Mouse (Mus musculus) CH12.LX (cell line): Measurements from ENCODE around the gene Ankrd9. TPM values are rescaled to one million over a fixed set of nuclear protein-coding genes. Genes with fewer than 3 reads are reported as not detected.

Experiments used
- DNase-seq: peaks from one replicate; pipeline ENCODE4 v3.0.0-alpha.2; 2013; ENCODE audit errors: extremely low read depth
- H3K27ac ChIP-seq: 2 replicates; pipeline ENCODE4 v1.5.1; 2012; ENCODE audit warnings: low read depth, mild to moderate bottlenecking, control low read depth, moderate library complexity; ENCODE audit not compliant: insufficient read depth
- H3K27me3 ChIP-seq: replicated peaks from 2 replicates; pipeline ENCODE3; 2012; ENCODE audit warnings: inconsistent platforms
- H3K36me3 ChIP-seq, 2 experiments: replicated peaks in 1 of 2; 2 replicates each; pipeline versions ENCODE3 to v1.6.1; 2012; ENCODE audit warnings: inconsistent platforms in 1 of 2, low read length in 1 of 2, mild to moderate bottlenecking in 1 of 2, mixed read lengths in 1 of 2, moderate library complexity in 1 of 2; ENCODE audit not compliant: control insufficient read depth in 1 of 2, insufficient read depth in 1 of 2
- H3K4me1 ChIP-seq, 2 experiments: 2 replicates each; pipeline ENCODE4 v1.6.1; 2012; ENCODE audit warnings: inconsistent platforms in 1 of 2, moderate library complexity in 1 of 2; ENCODE audit not compliant: insufficient read depth in 2 of 2, control insufficient read depth in 1 of 2
- H3K4me2 ChIP-seq: 2 replicates; pipeline ENCODE4 v1.6.1; 2012; ENCODE audit warnings: low read depth, mild to moderate bottlenecking, control low read depth; ENCODE audit not compliant: poor library complexity, insufficient read depth, severe bottlenecking
- H3K4me3 ChIP-seq, 3 experiments: fragments of 150-350 bp in 1 of 3; sonication (generic) in 1 of 3; replicated peaks in 1 of 3; 2 replicates each; pipeline versions ENCODE3 to v1.5.1; 2011 to 2012; ENCODE audit warnings: low read depth in 2 of 3, low read length in 2 of 3, mild to moderate bottlenecking in 2 of 3, moderate library complexity in 2 of 3, control low read depth in 1 of 3, improper control_type of control experiment in 1 of 3, inconsistent platforms in 1 of 3, mixed read lengths in 1 of 3; ENCODE audit not compliant: poor library complexity in 1 of 3
- H3K79me2 ChIP-seq: replicated peaks from 2 replicates; pipeline ENCODE4 v1.6.1; 2012; ENCODE audit warnings: mild to moderate bottlenecking, moderate library complexity; ENCODE audit not compliant: control insufficient read depth, poor library complexity, insufficient read depth, severe bottlenecking; ENCODE audit errors: extremely low read depth
- H3K9ac ChIP-seq: 2 replicates; pipeline ENCODE4 v1.6.1; 2012; ENCODE audit warnings: low read depth, mild to moderate bottlenecking, control low read depth, moderate library complexity; ENCODE audit not compliant: insufficient read depth
- H3K9me3 ChIP-seq: replicated peaks from 2 replicates; pipeline ENCODE3; 2012; ENCODE audit warnings: low read length, inconsistent platforms, mixed read lengths
- BHLHE40 ChIP-seq: IDR thresholded peaks from 2 replicates; pipeline ENCODE4 v1.6.1; 2011; ENCODE audit warnings: mild to moderate bottlenecking, low read depth, low read length, improper control_type of control experiment
- CHD2 ChIP-seq: IDR thresholded peaks from 2 replicates; pipeline ENCODE4 v1.6.1; 2011; ENCODE audit warnings: low read length, improper control_type of control experiment
- ELF1 ChIP-seq: IDR thresholded peaks from 2 replicates; pipeline ENCODE4 v1.6.1; 2014; ENCODE audit warnings: low read depth, mild to moderate bottlenecking, inconsistent platforms, low read length, improper control_type of control experiment
- EP300 ChIP-seq: IDR thresholded peaks from 2 replicates; pipeline ENCODE4 v1.6.1; 2011; ENCODE audit warnings: low read length, improper control_type of control experiment
- IRF4 ChIP-seq: IDR thresholded peaks from 2 replicates; pipeline ENCODE4 v1.6.1; 2014; ENCODE audit warnings: low read depth, mild to moderate bottlenecking, inconsistent platforms, low read length, improper control_type of control experiment
- KAT2A ChIP-seq: IDR thresholded peaks from 2 replicates; pipeline ENCODE4 v1.6.1; 2012; ENCODE audit warnings: low read length, improper control_type of control experiment, inconsistent platforms; ENCODE audit not compliant: insufficient replicate concordance
- MAZ ChIP-seq: IDR thresholded peaks from 2 replicates; pipeline ENCODE4 v1.6.1; 2012; ENCODE audit warnings: low read depth, mild to moderate bottlenecking, inconsistent platforms, low read length, improper control_type of control experiment, moderate library complexity
- MEF2A ChIP-seq: IDR thresholded peaks from 2 replicates; pipeline ENCODE4 v1.6.1; 2014; ENCODE audit warnings: low read depth, mild to moderate bottlenecking, inconsistent platforms, low read length, improper control_type of control experiment, borderline replicate concordance
- NELFE ChIP-seq: IDR thresholded peaks from 2 replicates; pipeline ENCODE4 v1.6.1; 2011; ENCODE audit warnings: low read depth, low read length, improper control_type of control experiment
- NRF1 ChIP-seq: IDR thresholded peaks from 2 replicates; pipeline ENCODE4 v1.6.1; 2014; ENCODE audit warnings: low read depth, mild to moderate bottlenecking, inconsistent platforms, low read length, improper control_type of control experiment, moderate library complexity
- PAX5 ChIP-seq: IDR thresholded peaks from 2 replicates; pipeline ENCODE4 v1.6.1; 2012; ENCODE audit warnings: low read length, inconsistent platforms, mixed read lengths
- RAD21 ChIP-seq: IDR thresholded peaks from 2 replicates; pipeline ENCODE4 v1.6.1; 2011; ENCODE audit warnings: low read depth, mild to moderate bottlenecking, low read length, improper control_type of control experiment, moderate library complexity
- RCOR1 ChIP-seq: conservative IDR thresholded peaks from 2 replicates; pipeline ENCODE4 v1.6.1; 2012; ENCODE audit warnings: low read depth, mild to moderate bottlenecking, inconsistent platforms, low read length, improper control_type of control experiment
- TBP ChIP-seq: conservative IDR thresholded peaks from 2 replicates; pipeline ENCODE4 v1.6.1; 2011; ENCODE audit warnings: low read depth, low read length, improper control_type of control experiment
- USF1 ChIP-seq: IDR thresholded peaks from 2 replicates; pipeline ENCODE4 v1.6.1; 2014; ENCODE audit warnings: low read depth, mild to moderate bottlenecking, inconsistent platforms, low read length, improper control_type of control experiment
- ZKSCAN1 ChIP-seq: IDR thresholded peaks from 2 replicates; pipeline ENCODE4 v1.6.1; 2012; ENCODE audit warnings: low read depth, inconsistent platforms, low read length, improper control_type of control experiment, borderline replicate concordance
- ZMIZ1 ChIP-seq: IDR thresholded peaks from 2 replicates; pipeline ENCODE4 v1.6.1; 2012; ENCODE audit warnings: low read depth, mild to moderate bottlenecking, inconsistent platforms, low read length, improper control_type of control experiment
- dilution Hi-C: fragments of 300-500 bp; cut with MboI; formaldehyde crosslinking; loops from 2 replicates; pipeline ENCODE4 v1.14.3; 2020; ENCODE audit warnings: low sequenced_read_pairs; ENCODE audit not compliant: extremely low pct_unique_long_range_greater_than_20kb, extremely low pct_ligation_motif_present
- in situ Hi-C: fragments of 300-500 bp; cut with MboI; formaldehyde crosslinking; loops from 3 replicates; pipeline ENCODE4 v1.14.3; 2019; ENCODE audit warnings: low sequenced_read_pairs, low pct_ligation_motif_present, low pct_unique_long_range_greater_than_20kb, mixed read lengths
- polyA plus RNA-seq: library from polyadenylated mRNA; unstranded; fragments of >175 nt; gene quantifications from 2 replicates; pipeline ENCODE4 v1.2.1, GENCODE M21; 2012; ENCODE audit warnings: low read depth; ENCODE audit not compliant: insufficient read length
- total RNA-seq, 2 experiments: library from RNA; depleted of rRNA; stranded (reverse); fragments of 300-350 nt in 1 of 2; fragments of >200 nt in 1 of 2; gene quantifications; 2 replicates each; pipeline ENCODE4 v1.2.3; 2012 to 2014

Ankrd9 gene
- total and polyA plus RNA-seq, 3 experiments, result 2.4 to 5.2 (median 2.5) TPM

DNA sequence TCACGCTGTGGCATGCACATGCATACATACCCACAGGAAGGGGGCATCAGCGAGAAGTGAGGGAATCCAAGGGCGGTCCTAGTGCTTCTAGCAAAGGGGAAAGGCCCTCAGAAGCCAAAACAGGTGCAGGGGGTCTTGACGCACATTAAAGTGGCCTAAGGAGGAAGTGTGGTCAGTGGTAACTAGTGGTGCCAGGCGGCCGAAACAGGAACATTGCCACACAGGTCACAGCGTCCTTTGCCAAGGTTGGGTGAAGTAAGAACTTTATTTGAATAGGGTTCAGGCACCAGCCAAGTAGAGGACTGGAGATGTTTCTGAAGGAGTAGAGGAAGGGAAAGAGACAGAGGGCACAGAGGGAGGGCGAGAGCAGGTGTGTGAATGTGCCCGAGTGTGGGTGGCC is 6.3 kb upstream of the Ankrd9 start (continued):
- TF ChIP-seq TBP (no peak), MAZ (no peak), USF1 (no peak)

DNA sequence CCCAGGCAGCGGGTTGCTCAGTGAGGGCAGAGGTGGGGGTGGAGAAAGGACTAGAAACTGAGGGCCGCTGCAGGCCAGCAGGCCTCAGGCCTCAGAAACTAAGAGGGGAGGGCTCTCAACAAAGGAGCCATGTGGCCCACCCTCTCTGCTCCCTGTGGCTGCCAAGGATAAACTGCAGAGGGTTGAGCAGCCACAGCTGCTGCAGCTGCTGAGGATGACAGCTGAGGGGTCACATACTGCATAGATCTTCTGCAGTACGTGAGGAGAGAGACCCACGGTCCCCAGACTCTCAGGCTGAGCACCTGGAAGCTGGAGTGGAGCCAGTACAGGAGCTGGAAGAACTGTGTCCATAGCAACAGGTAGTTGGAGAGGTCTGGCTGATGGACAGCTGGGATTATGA is 5.8 kb upstream of the Ankrd9 start:
- Histone ChIP-seq H3K9me3 (no peaks in the 10 kb centered on the region), H3K9ac (no peak overlapping the region), H3K4me1 (peaks cover 22 to 34% of the 10 kb centered on the region in 2 experiments), H3K36me3 (no peaks in the 10 kb centered on the region), H3K4me2 (no peak overlapping the region), H3K27ac (no peak overlapping the region), H3K27me3 (peaks cover 14% of the 10 kb centered on the region), H3K4me3 (no peak overlapping the region), H3K79me2 (no peaks in the 10 kb centered on the region)
- in situ Hi-C loops, result no loop called here
- no peak for TF ChIP-seq EP300
- TF ChIP-seq RCOR1, result no peak
- TF ChIP-seq ZKSCAN1, result no peak
- no peak for TF ChIP-seq KAT2A
- no peak for TF ChIP-seq CHD2
- TF ChIP-seq ZMIZ1, result no peak
- no peak for TF ChIP-seq ELF1
- no peak for TF ChIP-seq NELFE
- TF ChIP-seq NRF1, result no peak
- no peak for TF ChIP-seq RAD21
- no peak for TF ChIP-seq MEF2A
- no peak for TF ChIP-seq IRF4
- no peak for TF ChIP-seq TBP
- no peak for TF ChIP-seq MAZ
- TF ChIP-seq PAX5, result no peak
- no peak for TF ChIP-seq USF1
- dilution Hi-C loops, result no loop called here
- no peak for DNase-seq

DNA sequence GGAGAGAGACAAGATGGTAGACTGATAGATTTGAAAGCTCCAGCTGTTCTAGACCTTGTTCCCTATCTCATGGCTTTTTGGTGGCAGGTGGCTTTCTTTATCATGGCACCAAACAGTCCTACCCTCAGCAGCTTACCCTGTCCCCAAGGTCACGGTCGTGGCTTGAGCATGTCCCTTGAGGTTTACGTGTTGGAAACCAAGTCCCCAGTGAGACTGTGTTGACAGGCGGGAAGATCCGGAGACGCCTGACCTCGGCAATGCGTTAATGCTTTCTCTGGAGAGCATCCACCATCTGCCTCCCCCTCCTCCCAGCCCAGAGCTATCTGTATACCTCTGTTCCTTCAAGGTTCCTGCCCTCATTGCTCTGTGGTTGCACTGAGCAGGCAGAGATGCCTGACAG is 4.9 kb upstream of the Ankrd9 start:
- Histone ChIP-seq H3K9me3 (no peaks in the 10 kb centered on the region), H3K4me1 (peaks cover 26 to 39% of the 10 kb centered on the region in 2 experiments), H3K27me3 (peaks cover 16% of the 10 kb centered on the region), H3K36me3 (no peaks in the 10 kb centered on the region), H3K4me3 (peak overlapping the region in 1 of 3 experiments; percentile 10), H3K27ac (no peak overlapping the region), H3K9ac (no peak overlapping the region), H3K4me2 (no peak overlapping the region), H3K79me2 (no peaks in the 10 kb centered on the region)
- in situ Hi-C loops, result no loop called here
- dilution Hi-C loops, result no loop called here
- peak; percentile 49 for DNase-seq
- TF ChIP-seq BHLHE40 (peak; percentile 69), RCOR1 (no peak)
